14 mouse cellular contexts compared by ENCODE assay signal in genomic region chr14:120240209-120240608, GRCm38 (mm10).
"Had no signal": no experiment of that assay in that cellular context is flagged by ENCODE, and none has a peak within 500 bp of the region (broad histone marks: within the 10 kb centered on the region; RNA-seq: fewer than 3 reads in every experiment).

No protein-coding gene starts in this region.

- H3K9me3 ChIP-seq: megakaryocyte, embryonic 14.5 days; midbrain, embryonic 12.5 days; neural tube, embryonic 12.5 days; stomach, embryonic 15.5 days had no signal

- H3K27ac ChIP-seq: midbrain, embryonic 12.5 days; neural tube, embryonic 12.5 days; stomach, embryonic 15.5 days; stomach, postnatal 0 days had no signal

- H3K9ac ChIP-seq: lung, embryonic 14.5 days; midbrain, embryonic 12.5 days; neural tube, embryonic 12.5 days; stomach, embryonic 15.5 days had no signal

- H3K4me3 ChIP-seq: megakaryocyte, embryonic 14.5 days; midbrain, embryonic 12.5 days; neural tube, embryonic 12.5 days; stomach, embryonic 15.5 days had no signal

- H3K4me1 ChIP-seq: midbrain, embryonic 12.5 days; neural tube, embryonic 12.5 days; stomach, embryonic 15.5 days had no signal

- H3K4me2 ChIP-seq: lung, embryonic 14.5 days; midbrain, embryonic 12.5 days; neural tube, embryonic 12.5 days; stomach, embryonic 15.5 days had no signal

- DNase-seq: lung, adult 18-20 months; lung, embryonic 14.5 days; lung, postnatal 10 days; lung, postnatal 4 days; midbrain, embryonic 14.5 days; right cerebral cortex, postnatal 14 days; thymus, adult 2 months; thymus, postnatal 25 days; thymus, postnatal 4 days had no signal

- H3K27me3 ChIP-seq: midbrain, embryonic 12.5 days; neural tube, embryonic 12.5 days had no signal

- H3K36me3 ChIP-seq: midbrain, embryonic 12.5 days; neural tube, embryonic 12.5 days; stomach, embryonic 15.5 days had no signal
